Mouse (Mus musculus) brain, embryonic 14.5 days (tissue): ENCODE results near the gene Hist1h2bp.
"Not testable (repeated sequence)": the region's sequence is repeated elsewhere in the genome, so short reads cannot be mapped to it uniquely, and the experiment has no call there.

Experiments
- CTCF ChIP-seq: fragments of 200-500 bp; IDR thresholded peaks from 2 replicates; pipeline ENCODE4 v1.5.1; 2012; ENCODE audit warnings: inconsistent platforms, mild to moderate bottlenecking, moderate library complexity, borderline replicate concordance; ENCODE audit not compliant: insufficient read depth, insufficient read length; ENCODE audit errors: extremely low read depth
- POLR2A ChIP-seq: fragments of 200-500 bp; IDR thresholded peaks from 2 replicates; pipeline ENCODE4 v1.6.1; 2012; ENCODE audit warnings: mild to moderate bottlenecking, inconsistent platforms, borderline replicate concordance; ENCODE audit not compliant: poor library complexity, insufficient read depth, insufficient read length, severe bottlenecking; ENCODE audit errors: extremely low read depth

DNA sequence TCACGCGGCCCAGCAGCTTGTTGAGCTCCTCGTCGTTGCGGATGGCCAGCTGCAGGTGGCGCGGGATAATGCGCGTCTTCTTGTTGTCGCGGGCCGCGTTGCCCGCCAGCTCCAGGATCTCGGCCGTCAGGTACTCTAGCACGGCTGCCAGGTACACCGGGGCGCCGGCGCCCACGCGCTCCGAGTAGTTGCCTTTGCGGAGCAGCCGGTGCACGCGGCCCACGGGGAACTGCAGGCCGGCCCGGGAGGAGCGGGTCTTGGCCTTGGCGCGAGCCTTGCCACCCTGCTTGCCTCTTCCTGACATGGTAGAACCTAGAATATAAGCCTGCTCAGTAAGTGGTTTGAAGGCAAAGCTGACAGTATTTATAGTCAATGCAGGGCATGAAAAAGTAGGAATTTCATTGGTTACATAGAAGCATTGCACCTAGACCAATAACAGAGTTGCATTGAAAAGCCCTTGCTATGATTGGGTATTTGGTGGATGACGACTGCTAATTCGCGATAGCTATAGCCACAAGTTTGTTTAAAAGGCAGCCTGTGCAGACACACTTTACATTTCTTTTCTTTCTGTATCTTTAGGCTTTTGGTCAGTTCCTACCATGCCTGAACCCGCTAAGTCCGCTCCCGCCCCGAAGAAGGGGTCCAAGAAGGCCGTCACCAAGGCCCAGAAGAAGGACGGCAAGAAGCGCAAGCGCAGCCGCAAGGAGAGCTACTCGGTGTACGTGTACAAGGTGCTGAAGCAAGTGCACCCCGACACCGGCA, 33.6 kb upstream of the Hist1h2bp start, which contains the start of the genes Hist1h2ak and Hist1h2bn:
- TF ChIP-seq CTCF: not testable (repeated sequence)
- TF ChIP-seq POLR2A: 0 out of 2 replicates have a peak, but pooled peaks have one; percentile 39
